Mouse (Mus musculus) E14TG2a.4 (cell line): ENCODE results near the gene Acat2.
"Not testable (repeated sequence)": the region's sequence is repeated elsewhere in the genome, so short reads cannot be mapped to it uniquely, and the experiment has no call there.

Experiments
- H3K27me3 ChIP-seq: 2 replicates; pipeline ENCODE4 v1.6.1; 2014; ENCODE audit warnings: low read length, control low read depth; ENCODE audit not compliant: insufficient read depth
- H3K36me3 ChIP-seq: 2 replicates; pipeline ENCODE4 v1.6.1; 2014; ENCODE audit warnings: low read length, control low read depth; ENCODE audit not compliant: insufficient read depth
- H3K4me1 ChIP-seq: replicated peaks from 2 replicates; pipeline ENCODE4 v1.6.1; 2014; ENCODE audit warnings: low read depth, low read length, control low read depth
- H3K4me3 ChIP-seq: replicated peaks from 2 replicates; pipeline ENCODE4 v1.5.1; 2014; ENCODE audit warnings: mild to moderate bottlenecking, low read length
- H3K9me3 ChIP-seq: 2 replicates; pipeline ENCODE4 v1.6.1; 2014; ENCODE audit warnings: low read length, control low read depth
- CTCF ChIP-seq: conservative IDR thresholded peaks from 2 replicates; pipeline ENCODE4 v1.5.1; 2014; ENCODE audit warnings: low read length
- NANOG ChIP-seq: IDR thresholded peaks from 2 replicates; pipeline ENCODE4 v1.6.1; 2014; ENCODE audit warnings: borderline replicate concordance, low read length, mixed read lengths
- POU5F1 ChIP-seq: IDR thresholded peaks from 2 replicates; pipeline ENCODE4 v1.6.1; 2014; ENCODE audit warnings: low read length, borderline replicate concordance

Gene Acat2

DNA sequence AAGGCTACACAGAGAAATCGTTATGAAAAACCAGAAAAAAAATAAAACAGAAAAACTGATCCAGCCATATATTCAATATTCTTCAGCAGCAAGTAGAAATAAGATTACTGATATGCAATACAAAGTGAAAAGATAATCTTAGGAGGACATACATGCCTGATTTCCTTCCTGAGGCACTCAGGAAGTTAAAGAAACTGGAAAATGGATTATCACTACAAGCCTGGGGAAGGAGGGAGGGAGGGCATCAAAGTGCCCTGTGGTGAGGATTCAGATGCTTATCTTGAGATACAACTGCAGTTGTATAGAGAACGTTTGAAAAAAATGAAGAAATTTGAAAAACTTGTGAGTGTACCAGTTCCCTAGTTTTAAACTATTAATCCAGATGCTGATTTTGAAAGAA is 23.4 kb upstream of the Acat2 start:
- Histone ChIP-seq H3K9me3 (no peaks in the 10 kb centered on the region), H3K36me3 (peaks cover 90% of the 10 kb centered on the region), H3K4me3 (no peak overlapping the region), H3K4me1 (peaks cover 73% of the 10 kb centered on the region), H3K27me3 (no peaks in the 10 kb centered on the region)
- TF ChIP-seq CTCF (no peak), NANOG (no peak), POU5F1 (no peak)

DNA sequence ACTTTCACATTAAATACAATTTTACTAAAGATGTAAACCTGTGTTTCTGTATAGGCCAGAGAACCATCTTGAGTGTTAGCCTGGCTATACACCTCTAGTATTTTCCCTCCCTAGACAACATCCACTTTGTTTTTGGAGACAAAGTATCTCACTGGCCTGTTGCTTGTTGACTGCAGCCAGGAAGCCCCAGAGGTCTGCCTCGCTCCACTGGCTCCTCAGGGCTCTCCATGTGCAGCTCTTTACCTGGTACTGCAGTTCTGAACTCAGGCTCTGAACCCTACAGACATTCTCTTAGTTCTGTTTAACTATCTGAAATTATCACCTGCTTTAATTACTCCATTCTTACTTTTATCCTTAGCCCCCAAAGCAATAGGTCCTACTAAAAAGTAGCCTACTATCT is 18.0 kb upstream of the Acat2 start:
- Histone ChIP-seq H3K9me3 (no peaks in the 10 kb centered on the region), H3K27me3 (no peaks in the 10 kb centered on the region), H3K4me3 (no peak overlapping the region), H3K36me3 (peaks cover 87% of the 10 kb centered on the region), H3K4me1 (peaks cover 41% of the 10 kb centered on the region)
- TF ChIP-seq NANOG, result no peak
- no peak for TF ChIP-seq POU5F1
- no peak for TF ChIP-seq CTCF

DNA sequence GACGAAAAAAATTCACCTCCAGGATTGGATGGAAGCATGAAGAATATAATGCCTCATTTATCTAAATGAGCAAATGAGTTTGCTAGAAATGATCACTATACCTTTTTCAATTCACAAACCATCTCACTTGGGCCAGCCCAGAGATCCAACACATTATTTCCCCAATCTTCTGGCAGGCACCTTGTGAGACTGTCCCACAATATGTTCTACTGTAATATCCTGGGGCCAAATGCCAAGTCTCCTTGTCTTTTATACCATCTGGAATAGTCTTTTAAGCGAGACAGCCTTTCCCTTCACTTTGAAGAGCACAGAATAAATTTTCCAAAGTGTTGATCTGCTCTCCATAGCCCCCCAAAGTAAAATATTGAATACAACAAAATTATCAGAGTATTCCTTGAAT is 13.3 kb upstream of the Acat2 start:
- H3K4me1 ChIP-seq, result peaks cover 19% of the 10 kb centered on the region
- no peaks in the 10 kb centered on the region for H3K9me3 ChIP-seq
- no peaks in the 10 kb centered on the region for H3K27me3 ChIP-seq
- TF ChIP-seq NANOG (no peak), CTCF (no peak)
- no peak overlapping the region for H3K4me3 ChIP-seq
- peaks cover 87% of the 10 kb centered on the region for H3K36me3 ChIP-seq

GRCm38 (mm10) chr17:12967173-12967572 is 6.6 kb upstream of the Acat2 start:
- Histone ChIP-seq H3K36me3 (peaks cover 72% of the 10 kb centered on the region), H3K4me3 (no peak overlapping the region), H3K4me1 (peaks cover 7% of the 10 kb centered on the region), H3K9me3 (no peaks in the 10 kb centered on the region), H3K27me3 (no peaks in the 10 kb centered on the region)
- no peak for TF ChIP-seq CTCF
- no peak for TF ChIP-seq NANOG
- no peak for TF ChIP-seq POU5F1

- no peak for TF ChIP-seq CTCF
- no peak for TF ChIP-seq NANOG
- TF ChIP-seq POU5F1, result no peak
- peaks cover 26% of the 10 kb centered on the region for H3K4me1 ChIP-seq
- H3K36me3 ChIP-seq, result peaks cover 43% of the 10 kb centered on the region
- H3K27me3 ChIP-seq, result no peaks in the 10 kb centered on the region
- H3K4me3 ChIP-seq, result no peak overlapping the region
- no peaks in the 10 kb centered on the region for H3K9me3 ChIP-seq
Observed at GRCm38 (mm10) chr17:12963476-12963875, 2.9 kb upstream of the Acat2 start.

DNA sequence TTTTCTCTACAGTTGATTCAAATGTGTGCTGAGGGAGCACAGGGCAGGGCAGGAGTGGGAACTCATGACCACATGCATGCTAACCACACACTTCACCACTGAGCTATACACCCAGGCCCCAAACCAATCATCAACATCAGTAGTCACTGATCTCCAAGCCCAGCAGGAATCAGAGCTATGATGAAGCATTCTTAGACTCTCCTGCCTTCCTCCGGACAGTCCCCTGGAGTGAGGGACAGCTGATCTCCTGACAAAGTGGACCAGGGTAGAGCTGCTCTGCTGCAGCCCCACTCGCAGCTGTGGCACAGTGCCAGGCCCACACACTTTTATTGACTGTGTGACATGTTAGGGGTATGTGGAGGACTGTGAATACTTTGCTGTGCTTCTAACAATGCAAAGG is 1.2 kb downstream of the Acat2 start:
- peaks cover 35% of the 10 kb centered on the region for H3K36me3 ChIP-seq
- not testable (repeated sequence) for H3K4me3 ChIP-seq, H3K27me3 ChIP-seq, H3K9me3 ChIP-seq
- H3K4me1 ChIP-seq, result peaks cover 24% of the 10 kb centered on the region

GRCm38 (mm10) chr17:12956664-12957063 is 3.9 kb downstream of the Acat2 start:
- Histone ChIP-seq H3K4me1 (peaks cover 20% of the 10 kb centered on the region), H3K4me3 (no peak overlapping the region), H3K27me3 (no peaks in the 10 kb centered on the region), H3K36me3 (peaks cover 48% of the 10 kb centered on the region), H3K9me3 (no peaks in the 10 kb centered on the region)
- TF ChIP-seq NANOG, result no peak
- TF ChIP-seq POU5F1, result no peak
- no peak for TF ChIP-seq CTCF

DNA sequence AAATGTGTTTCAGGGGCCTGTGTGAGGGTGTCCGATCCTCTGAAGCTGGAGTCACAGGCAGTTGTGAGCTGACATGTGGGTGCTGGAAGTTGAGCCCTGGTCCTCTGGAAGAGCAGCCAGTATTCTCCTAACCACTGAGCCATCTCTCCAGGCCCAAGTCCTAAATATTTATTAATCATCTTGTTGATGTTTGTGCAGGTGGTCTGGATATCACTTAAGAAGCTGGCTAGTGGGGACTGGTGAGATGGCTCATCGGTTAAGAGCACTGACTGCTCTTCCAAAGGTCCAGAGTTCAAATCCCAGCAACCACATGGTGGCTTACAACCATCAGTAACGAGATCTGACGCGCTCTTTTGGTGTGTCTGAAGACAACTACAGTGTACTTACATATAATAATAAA is 10.9 kb downstream of the Acat2 start:
- no peaks in the 10 kb centered on the region for H3K9me3 ChIP-seq
- TF ChIP-seq NANOG, result no peak
- TF ChIP-seq CTCF, result no peak
- TF ChIP-seq POU5F1, result no peak
- H3K27me3 ChIP-seq, result no peaks in the 10 kb centered on the region
- H3K4me3 ChIP-seq, result no peak overlapping the region
- no peaks in the 10 kb centered on the region for H3K4me1 ChIP-seq
- H3K36me3 ChIP-seq, result peaks cover 80% of the 10 kb centered on the region

GRCm38 (mm10) chr17:12942459-12943162 is 17.9 kb downstream of the Acat2 start:
- H3K27me3 ChIP-seq, result no peaks in the 10 kb centered on the region
- H3K36me3 ChIP-seq, result peaks cover 52% of the 10 kb centered on the region
- TF ChIP-seq NANOG, result no peak
- no peak for TF ChIP-seq POU5F1
- TF ChIP-seq CTCF, result no peak
- H3K4me1 ChIP-seq, result peaks cover 10% of the 10 kb centered on the region; the same call in 1 of the 2 replicates
- H3K4me3 ChIP-seq, result no peak overlapping the region
- no peaks in the 10 kb centered on the region for H3K9me3 ChIP-seq
